Mouse (Mus musculus): ENCODE data around the gene Mettl23.
"Not testable (repeated sequence)": the region's sequence is repeated elsewhere in the genome, so short reads cannot be mapped to it uniquely, and the experiment has no call there.

Mettl23 gene

DNA sequence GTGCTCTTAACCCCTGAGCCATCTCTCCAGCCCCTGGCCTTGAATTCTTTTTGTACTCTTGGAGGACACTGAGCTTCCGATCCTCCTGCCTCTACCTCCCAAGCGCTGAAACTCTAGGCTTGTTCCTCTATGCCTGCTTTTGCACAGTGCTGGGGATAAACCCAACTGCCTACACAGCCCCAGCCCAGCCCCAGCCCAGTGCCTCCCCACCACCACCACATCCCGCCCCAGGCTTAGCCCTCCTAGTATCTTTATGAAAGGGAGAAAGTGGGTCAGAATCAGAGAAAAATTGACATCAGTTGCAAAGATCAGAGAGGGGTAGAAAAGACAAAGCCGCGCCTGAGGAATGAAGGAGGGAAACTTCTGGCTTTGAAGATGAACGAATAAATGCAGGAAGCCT lies 41.0 kb downstream of the Mettl23 start:
- DNase-seq: no peak

DNA sequence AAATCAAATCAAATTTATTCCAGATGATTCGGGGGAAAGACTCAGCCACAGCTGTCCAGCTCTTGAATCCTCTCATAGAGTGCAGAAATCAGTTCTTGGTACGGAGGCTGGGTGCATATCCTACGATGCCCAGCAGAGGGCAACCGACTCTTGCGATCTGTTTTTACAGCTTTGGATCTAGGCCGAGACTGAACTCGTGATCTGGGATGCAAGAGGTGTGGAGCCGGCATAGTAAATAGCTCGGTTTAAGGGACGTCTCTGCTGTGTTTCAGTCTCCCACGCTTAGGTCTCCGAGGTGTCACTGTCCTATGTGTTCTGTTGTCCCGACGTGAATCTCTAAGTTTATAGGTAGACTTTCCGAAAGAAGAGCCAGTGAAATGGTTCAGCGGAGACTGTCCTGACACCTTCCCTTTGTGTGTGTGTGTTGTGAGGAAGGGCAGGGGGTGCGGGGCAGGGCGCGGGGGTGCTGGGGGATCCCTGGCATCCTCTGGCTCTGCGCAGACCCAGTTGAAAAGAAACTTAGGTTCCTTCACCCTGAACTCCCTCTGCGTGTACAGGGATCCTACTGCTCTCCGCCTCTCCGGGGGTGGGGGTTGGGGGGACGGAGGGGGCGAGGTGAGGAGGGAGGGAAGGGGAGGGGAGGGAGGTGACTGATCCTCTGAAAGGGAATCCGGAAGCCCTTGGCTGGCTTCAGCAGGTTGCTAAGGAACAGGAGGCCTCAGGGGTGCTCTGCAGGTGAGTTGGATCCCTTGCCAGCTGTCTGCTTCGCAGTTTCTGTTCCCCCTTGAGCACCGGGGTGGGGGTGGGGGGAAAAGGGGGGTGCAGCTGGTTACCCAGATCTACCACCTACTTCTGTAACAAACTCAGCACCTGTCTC lies 42.4 kb downstream of the Mettl23 start:
- DNase-seq: peak; percentile 71

DNA sequence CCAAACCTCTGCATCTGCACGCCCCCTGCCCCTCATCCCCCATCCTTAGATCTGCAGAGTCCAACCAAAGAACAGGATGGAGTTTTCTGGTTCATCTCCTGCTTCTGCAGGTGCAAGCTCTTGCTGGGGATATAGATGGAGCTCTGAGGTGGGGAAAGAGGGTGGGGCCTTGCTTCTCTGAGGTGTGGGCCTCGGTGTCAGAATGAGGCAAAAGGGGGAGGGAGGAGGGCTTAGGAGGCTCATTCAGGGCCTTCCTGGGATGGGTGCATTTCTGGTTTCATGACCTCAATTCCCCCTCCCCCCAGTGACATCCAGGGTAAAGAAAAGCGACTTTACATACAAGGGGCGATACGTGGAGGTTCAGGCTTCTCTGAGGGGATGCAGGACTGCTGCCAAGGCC lies 44.1 kb downstream of the Mettl23 start:
- DNase-seq: no peak

DNA sequence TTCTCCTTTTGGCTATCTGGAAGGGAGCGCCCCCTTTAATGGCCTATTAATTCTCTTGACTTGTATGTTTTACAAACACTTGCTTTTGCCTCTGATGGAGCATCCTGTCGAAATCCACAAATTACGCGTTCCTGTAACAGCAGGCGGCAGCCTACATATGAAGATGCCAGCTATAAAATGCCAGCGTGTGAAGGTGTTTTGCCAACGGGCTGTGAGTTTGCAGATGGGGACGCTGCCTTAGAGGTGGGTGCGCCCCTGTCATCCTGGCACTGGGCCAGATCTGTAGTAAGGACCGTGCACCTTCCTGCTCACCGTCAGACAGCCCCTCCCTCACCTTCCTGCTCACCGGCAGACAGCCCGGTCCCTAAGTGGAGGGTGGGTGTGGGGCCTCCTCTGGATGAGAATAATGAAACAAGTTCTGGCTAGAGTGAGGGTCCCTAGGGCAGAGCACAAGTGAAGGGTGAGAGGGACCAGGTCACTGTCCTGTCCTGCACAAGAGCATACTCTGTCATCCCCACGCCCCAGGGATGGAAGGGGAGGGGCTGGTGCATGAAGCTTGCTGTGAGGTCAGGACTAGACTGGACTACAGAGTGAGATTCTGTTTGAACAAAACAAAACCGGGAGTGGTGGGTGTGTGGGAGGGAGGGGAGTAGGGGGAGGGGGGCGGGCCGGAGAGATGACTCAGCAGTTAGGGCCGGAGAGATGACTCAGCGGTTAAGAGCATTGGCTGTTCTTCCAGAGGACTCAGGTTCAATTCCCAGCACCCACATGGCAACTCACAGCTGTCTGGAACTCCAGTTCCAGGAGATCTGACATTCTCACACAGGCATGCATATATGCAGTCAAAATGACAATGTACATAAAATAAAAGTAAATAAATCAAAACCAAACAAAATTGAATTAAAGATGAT lies 50.7 kb downstream of the Mettl23 start:
- DNase-seq: no peak

- DNase-seq: no peak
Measured at GRCm38 (mm10) chr11:116895402-116895801, 52.3 kb downstream of the Mettl23 start.

DNA sequence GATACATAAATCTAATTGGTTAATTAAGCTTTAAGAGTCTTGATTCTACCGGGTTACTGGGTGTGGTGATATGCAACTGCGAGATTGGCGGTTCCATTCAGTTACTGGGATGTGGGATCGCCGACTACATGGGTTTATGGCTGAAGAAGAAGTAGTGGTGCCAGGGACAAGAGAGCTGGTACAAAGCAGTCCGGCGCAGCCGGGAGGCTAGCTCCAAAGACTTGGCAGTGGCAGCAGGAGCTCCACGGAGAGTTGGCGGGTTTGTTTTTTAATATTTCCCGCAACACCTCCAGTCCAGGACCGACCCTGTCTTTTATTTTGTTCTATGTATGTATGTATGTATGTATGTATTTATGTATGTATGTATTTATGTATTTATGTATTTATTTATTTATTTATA lies 56.2 kb downstream of the Mettl23 start:
- no peak for DNase-seq

GRCm38 (mm10) chr11:116902588-116902987 lies 59.5 kb downstream of the Mettl23 start:
- DNase-seq: not testable (repeated sequence)
